Mouse (Mus musculus): ENCODE data around the gene Cebpa.

Cebpa gene

DNA sequence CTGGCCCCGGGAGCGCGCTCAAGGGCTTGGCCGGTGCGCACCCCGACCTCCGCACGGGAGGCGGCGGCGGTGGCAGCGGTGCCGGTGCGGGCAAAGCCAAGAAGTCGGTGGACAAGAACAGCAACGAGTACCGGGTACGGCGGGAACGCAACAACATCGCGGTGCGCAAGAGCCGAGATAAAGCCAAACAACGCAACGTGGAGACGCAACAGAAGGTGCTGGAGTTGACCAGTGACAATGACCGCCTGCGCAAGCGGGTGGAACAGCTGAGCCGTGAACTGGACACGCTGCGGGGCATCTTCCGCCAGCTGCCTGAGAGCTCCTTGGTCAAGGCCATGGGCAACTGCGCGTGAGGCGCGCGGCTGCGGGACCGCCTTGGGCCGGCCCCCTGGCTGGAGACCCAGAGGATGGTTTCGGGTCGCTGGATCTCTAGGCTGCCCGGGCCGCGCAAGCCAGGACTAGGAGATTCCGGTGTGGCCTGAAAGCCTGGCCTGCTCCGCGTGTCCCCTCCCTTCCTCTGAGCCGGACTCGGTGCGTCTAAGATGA lies 1.1 kb downstream of the Cebpa start:
- peak; percentile 24 for DNase-seq

DNA sequence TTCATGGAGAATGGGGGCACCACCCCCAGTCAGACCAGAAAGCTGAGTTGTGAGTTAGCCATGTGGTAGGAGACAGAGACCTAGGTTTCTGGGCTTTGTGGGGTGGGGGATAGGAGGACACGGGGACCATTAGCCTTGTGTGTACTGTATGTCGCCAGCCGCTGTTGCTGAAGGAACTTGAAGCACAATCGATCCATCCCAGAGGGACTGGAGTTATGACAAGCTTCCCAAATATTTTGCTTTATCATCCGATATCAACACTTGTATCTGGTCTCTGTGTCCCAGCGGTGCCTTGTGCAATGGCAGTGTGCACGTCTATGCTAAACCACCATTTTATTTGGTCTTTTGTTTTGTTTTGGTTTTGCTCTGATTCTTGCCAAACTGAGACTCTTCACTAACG lies 2.1 kb downstream of the Cebpa start:
- DNase-seq, result no peak

DNA sequence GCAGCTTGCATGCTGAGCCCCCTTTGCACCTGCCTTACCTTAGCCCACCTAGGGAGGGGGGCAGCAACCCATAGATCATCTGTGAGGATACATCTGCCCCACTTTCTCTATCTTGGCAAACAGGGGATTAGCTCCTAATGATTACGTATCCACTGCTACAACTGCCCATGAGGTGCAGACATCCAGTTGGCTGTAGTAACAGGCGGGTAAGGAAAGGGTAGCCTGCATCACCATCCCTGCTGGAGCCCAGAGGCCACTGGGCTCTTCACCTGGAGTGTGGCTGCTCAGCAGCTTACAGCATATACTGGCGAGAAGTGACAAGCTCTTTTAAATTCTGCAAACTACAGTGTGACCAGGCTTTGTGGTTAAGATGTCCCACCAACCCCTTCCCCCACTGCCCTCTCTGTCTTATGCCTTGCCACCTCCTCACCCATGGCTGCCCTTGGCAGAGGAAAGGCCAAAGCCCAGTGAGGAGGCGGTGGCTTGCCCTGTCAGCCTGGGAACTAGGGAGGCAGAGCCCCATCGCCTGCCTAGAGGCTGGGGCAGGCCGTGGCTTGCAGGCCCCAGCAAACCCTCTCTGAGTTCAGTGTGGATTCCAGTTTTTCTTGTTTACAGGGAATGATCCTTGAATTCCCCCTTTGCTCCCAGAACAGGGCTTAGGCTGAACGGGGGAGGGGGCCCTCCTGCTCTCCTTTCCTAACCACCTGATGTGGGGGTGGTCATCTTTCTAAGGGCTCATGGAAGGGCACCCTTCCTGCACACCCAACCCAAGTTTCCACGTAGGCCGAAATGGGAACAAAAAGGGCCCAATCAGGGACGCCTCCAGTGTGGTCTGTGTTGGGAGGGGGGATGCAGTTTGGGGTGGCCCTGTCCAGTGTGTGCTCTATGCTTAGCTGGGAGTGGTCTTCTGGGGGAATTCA lies 3.6 kb downstream of the Cebpa start:
- DNase-seq, result no peak

DNA sequence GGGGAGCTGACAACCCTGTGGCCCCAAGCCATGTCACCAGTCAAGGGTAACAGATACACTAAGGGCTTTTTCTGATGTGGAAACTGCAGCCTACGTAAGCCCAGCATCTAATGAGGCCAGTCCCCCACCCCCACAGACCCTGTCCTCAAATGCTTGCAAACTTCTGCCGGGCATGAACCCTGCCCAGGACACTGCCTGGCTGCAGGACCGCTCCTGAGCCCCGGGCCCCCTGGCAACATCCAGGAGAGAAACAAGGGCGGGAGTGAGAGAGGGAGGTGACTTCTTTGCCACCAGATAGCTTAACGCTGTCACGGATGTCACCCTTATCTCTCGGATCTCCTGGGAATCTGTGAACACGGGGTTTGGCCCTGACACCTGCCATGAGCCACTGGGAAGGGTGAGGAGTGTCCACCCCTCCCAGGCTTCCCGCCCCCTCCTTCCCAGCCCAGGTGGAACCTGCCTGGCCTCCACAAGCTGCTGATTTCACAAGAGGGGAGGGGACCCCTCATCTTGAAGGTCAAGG lies 4.4 kb downstream of the Cebpa start:
- DNase-seq, result no peak

DNA sequence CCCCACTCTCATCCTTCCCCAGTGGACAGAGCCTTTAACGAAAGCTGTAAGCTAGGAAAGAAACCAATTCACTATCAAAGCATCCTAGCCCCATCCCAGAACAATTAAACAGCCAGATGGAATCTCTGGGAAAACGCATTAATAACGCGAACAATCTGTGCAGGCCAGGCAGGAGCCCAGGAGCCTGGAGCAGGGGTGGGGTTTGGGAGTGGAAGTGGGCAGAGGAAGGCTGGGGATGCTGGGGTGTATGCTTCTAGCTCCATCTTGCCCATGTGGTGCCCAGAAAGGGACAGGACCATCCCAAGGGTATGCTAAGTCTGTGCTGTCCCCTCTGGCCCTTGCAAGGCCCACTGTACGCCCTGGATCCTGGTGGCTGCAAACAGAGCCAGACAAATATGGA lies 5.1 kb downstream of the Cebpa start:
- no peak for DNase-seq

DNA sequence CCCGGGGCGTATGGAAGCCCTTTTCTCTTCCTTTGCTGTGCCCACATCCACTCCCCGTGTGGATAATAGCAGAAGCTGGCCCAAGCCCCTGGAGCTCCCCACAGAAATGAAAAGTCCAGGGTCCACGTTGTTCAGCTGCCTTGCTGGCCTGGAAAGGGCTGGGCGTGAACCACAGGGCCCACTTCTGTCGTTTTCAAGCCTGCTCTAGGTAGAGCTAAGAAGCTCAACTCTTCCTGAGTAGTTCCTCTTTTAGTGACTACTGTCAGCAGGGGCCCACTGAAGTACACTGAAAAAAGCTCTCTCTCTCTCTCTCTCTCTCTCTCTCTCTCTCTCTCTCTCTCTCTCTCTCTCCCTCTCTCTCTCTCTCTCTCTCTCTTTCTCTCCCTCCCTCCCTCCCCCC lies 5.7 kb downstream of the Cebpa start:
- DNase-seq, result no peak

DNA sequence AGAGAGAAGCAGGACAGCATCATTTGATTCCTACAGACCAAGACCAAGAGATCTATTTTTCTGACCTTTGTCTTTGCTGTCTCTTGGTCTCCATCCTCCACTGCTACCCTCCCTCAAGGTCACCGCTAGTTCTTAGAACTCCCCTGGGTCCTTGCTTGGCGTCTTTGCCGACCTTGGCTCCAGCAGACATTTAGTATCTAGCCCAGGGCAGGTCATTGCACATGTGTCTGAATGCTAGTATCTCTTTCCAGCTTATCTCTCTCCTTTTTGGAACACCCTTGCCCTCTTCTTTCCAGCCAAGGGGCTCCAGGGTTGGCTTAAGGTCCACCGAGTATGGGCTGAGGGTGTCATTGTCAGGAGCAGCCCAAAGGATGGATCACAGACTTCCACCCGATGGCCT lies 6.9 kb downstream of the Cebpa start:
- DNase-seq, result no peak

DNA sequence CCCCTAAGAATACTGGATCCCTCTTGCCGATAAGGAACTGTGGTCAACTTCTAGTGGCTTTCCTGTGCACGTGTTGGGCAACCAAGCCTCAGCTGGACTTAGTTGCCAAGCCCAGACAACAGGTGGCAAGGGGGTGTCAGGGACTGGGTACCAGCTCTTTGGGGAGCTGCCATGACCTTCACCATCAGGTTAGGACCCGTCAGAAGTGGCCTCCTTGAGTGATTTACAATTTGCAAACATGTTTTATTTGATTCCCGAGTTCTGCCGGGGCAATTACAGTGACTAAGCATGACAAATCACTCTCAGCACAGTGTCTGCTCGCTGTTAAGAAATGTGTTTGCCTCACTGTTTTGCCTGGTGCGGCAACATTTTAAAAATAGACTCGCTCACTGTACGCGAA lies 7.9 kb downstream of the Cebpa start:
- peak; percentile 43 for DNase-seq

DNA sequence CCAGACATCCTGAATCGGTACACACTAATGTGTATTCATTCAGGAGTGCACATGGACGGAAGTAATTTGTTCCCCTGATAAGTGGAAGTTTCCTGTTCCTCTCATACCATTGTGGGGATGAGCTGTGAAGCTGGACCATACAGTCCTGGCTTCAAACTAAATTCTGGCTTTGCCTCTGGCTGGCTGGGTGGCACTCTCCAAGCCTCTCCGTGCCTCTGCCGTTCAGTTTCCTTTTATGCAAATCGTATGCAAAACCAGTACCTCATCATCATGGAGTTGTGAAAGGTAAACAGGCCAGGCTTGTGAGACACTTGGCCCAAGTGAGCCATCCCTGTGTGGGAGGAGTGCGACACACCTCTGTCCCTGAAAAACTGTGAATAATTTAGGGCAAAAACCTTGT lies 8.6 kb downstream of the Cebpa start:
- DNase-seq, result no peak

DNA sequence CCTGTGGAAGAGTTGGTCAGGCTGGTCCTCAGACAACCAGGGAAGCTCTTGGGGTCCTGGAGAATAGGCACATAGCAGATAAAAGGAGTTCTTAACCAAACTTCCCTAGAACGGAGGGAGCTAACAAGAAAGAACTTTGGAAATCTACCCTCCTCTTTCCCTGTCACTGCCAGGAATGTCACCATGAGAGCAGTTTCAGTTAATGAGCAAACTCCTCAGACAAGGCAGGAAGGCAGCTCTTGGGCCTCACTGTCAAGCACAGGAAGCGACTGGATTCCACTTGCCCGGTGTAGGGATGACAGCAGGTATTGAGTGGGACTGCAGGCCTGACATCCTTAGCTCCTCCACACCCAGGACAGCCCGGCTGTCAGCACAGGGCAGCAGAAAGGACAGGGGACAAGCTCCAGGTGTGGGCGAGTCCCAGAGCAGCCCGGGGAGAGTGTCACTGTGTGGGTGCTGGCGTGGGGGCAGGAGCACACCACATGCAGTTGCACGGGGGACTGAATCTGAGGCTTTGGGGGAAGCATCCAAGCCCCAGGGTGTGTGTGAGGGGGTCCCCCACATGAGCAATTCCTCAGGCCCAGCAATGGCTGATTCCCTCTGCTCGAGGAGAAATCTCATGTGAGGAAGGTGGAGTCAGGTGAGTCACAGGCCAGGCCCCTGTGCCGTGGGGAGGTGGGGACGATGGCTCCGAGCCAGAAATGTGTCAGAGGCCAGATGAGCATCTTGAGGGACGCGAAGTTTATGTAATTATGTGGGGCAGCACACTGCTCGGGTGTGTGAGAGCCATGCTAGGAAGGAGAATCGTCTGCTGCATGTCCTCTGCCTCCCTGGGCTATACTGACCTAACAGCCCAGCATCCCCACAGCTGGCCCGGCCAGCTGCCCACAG lies 9.8 kb downstream of the Cebpa start:
- DNase-seq, result no peak

DNA sequence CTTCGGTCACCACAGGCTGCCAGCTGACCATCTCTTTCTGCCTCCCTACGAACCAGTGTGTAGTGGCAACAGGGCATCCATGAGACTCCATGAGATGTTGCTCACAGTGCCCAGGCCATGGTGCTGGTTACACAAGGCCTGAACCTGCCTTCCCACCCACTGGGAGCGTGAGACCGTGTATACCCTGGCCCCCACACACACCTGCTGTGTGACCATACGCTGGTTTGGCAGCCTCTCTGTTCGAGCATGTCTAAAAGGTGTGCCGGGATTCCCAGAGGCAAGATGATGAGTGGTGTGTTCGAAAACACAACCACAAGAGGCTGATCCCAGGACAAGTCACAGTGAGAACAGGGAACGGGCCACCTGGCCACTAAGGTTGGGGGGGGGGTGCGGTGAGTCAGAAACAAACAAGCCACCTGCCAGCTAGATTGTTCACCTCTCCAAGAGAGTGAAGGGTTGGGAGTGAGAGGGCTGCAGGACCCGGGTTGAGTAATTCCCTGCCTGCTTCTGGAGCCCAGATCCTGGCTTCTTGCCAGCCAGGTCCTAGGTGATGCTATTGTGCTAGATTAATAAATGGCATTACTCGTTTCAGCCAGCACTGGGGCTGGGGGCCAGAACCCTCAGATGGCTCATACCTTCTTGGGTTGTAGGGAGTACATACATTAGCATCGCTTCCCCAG lies 11.1 kb downstream of the Cebpa start:
- DNase-seq, result no peak

DNA sequence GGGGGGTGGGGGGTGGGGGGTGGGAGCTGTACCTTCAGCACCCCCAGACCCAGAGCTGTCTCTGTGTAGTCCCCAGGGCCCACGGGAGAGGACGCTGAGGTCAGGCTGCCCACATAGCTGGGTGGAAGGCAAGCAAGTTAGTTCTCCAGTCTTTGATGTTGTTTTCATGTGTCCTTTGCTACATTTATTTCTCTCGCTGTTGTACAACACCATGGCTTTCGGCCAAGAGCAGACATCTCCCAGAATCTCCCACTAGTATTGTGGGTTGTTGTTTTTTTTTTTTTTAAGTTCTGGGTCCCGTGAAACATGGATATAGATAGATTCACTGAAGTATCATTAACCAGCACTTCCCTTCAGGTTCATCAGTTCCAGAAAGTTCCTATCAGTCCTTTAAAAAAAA lies 11.8 kb downstream of the Cebpa start:
- no peak for DNase-seq

DNA sequence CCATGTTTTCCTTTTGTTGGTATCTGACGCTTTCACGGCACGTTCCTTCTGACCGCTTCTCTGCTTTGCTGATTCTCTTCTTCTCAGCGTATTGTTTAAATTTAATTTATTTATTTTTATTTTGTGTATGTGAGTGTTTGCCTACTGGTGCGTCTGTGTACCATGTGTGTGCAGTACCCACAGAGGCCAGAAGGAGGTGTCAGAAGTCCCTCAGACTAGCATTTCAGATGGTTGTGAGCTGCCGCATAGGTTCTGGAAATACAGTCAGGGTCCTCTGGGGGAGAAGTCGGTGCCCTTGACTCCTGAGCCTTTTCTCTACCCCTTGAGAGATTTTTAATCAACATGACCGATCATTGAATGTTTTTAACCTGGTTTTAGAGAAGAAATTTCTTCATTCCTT lies 12.5 kb downstream of the Cebpa start:
- DNase-seq, result no peak

DNA sequence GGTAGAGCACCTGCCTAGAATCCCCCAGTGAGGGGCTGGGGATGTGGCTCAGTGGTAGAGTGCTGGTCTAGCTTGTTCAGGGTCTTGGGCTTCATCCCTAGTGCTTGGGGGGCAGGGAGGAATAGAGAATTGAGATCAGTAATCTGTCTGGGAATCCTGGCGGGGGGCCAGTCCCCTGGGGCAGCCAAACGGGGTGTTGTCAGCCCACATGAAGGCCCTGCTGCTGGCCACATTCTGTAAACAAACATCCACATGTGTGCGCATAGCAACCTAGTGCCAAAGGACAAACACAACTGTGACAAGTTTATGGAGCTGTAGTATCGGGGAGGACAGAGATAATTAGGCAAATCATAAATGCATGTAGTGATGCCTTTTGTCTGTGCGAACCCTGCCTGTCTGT lies 15.5 kb downstream of the Cebpa start:
- no peak for DNase-seq

DNA sequence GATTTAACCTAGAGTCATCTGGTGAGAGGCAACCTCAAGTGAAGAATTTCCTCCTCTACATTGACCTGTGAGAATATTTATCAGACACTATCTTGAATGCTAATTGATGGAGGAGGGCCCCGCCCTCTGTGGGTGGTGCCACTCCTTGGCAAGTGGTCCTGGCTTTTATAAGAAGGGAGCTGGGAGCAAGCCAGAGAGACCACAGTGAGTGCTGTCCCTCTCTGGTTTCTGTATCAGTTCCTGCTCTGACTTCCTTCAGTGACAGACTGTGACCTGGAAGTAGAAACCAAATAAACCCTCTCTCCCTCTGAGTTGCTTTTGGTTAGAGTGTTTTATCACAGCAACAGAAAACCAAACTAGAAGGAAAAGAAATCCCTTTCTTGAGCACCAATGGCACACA lies 18.4 kb downstream of the Cebpa start:
- DNase-seq, result no peak

DNA sequence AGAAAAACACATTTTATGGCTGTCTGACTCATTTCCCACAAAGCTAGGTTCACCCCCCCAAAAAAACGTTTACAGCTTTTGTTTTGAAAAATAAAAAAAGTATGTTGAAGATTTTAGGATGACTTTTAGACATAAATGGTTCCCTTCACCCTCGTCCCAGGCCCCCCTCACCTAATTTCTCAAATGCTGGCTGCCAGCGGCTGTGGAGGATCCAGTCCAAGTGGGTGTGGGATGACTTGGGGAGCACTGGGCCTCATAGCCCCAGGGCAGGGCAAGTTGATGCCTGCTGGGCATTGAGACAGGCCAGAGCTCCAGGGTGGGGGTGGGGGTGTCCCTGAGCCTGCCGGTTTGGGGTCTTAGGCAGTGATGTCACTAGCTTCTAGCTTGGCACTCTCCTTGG lies 19.4 kb downstream of the Cebpa start:
- DNase-seq, result no peak

DNA sequence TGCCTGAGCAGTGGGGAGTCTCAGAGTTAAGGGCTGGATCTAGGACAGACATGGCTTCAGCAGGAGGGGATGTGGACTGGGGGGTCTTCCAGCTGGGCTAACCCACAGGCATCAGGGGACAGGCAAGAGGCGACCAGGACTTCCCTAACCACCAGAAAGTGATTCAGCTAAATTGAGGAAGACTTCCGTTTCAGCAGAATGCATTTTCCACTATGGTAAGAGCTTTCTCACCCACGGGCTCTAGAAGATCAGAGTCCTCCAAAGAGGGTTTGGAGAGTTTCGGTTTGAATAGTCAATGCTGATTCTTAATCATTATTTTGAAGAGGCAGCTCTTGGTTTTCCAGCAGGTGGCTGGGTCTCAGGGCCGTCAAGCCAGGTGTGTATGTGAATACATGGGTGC lies 20.8 kb downstream of the Cebpa start:
- no peak for DNase-seq

DNA sequence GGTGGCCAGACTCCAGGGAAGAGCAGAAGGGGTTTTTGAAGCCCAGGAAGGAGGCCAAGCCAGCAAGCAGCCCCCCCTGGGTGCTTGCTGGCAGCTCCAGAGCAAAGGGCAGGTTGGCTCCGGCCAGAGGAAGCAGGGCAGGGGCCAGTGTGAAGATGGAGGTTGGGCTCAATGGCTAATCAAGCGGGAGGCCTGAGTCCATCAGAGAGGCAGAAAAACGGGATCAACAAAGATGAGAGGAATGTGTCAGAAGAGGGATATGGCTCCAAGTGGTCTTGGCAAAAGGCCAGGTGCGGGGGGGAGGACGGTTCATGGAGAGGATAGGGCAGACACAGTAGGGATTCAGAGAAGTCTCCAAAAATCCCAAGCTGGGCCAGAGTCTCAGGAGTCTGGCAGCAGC lies 22.4 kb downstream of the Cebpa start:
- no peak for DNase-seq

DNA sequence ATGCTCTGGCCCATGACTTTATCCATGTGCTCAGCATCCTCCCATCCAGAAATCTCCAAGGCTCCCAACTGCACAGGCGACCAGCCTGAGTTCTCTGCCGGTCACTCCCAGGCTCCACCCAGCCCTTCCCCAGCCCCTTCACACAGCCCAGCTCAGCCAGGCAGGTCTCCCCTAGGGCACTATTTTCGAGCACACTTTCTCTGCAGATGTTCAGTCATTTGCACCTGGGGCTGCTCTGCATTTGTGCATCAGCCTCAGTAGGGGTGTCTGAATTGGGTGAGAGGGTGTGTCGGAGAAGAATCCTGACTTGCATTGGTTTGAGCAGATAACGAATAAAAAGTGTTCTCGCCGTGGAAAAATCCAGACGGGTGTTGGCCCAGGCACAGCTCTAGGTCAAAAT lies 23.4 kb downstream of the Cebpa start:
- DNase-seq, result no peak

DNA sequence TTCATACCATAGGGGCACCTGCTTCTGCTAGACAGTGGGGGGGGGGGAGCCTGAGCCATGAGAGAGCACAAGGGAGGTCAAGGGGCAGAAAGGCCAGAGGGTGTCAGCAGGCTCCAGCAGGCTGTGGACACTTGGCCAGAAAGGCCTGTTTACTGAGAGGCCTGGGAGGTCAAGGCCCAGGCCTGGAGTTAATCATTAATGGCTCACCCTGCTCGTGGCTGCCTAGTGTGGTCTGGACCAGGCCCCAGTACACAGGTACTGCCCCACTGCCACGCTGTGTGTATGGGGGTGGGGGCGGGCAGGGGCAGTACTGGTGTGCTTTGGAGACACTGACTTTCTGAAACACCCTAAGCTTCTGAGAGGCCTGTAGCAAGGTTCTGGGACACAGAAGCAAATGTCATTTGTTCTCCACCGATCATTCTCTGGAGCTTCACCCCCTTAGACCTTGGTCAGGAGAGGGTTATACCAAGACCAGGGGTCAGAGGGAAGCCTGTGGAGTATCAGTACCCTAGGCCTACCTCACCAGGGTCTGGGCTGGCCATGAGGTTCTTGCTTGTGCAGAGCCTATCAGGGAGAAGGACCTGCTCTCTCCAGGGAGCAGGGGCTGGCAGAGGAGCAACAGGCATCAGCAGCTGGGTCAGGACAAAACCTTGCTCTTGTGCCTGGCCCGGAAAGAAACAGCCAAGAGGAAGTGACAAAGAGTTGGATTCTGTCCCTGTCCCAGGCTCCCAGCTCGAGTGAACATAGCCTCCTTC lies 24.9 kb downstream of the Cebpa start:
- DNase-seq, result no peak

DNA sequence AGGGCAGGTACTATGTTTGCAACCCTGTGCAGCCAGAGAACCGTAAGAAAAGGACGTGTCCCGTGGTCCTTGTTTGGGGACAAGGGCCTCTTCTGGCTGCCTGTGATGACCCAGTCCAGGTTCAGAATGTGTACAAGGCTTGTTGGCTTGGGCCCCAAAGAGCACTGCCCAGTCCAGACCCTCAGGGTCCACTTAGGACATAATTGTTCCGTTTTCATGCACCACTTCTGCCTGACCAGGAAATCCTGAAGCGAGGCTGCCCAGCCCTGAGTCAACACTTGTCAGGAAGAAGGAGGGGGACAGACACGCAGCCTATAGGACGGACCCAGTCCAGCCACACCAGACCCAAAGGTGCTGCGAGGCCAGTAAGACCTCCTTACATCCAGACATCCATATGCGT lies 26.0 kb downstream of the Cebpa start:
- no peak for DNase-seq

DNA sequence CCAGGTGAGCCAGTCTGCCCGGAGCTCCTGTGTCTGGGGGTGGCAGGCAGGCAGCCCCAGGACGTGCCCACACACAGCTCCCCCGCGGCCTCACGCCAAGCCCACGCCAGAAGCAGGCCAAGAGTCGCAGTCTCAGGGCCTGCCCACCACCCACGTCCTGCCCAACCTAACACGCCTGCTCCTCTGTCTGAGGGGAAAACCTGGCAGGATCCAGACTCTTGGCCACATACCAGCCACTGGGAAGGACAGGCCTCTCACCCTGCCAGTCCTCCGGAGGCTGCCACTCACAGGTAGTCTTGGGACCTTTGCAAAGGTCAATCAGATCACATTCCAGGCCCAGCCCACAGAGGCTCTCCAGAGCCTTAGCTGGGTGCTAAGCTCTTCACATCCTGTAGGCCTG lies 27.2 kb downstream of the Cebpa start:
- DNase-seq, result no peak

Data from right cerebral cortex, adult 18-20 months (tissue).